Mouse (Mus musculus) forebrain, embryonic 15.5 days (tissue): ENCODE results near the gene Calml3. TPM values are rescaled to one million over a fixed set of nuclear protein-coding genes. Genes with fewer than 3 reads are reported as not detected.
"Not testable (repeated sequence)": the region's sequence is repeated elsewhere in the genome, so short reads cannot be mapped to it uniquely, and the experiment has no call there.

Experiments
- ATAC-seq: fragments of 200-750 bp; cut with Nextera tagmentation; replicated peaks from 2 replicates; pipeline ENCODE4 v1.8.0; 2017; ENCODE audit warnings: mild to moderate bottlenecking, moderate TSS enrichment, moderate library complexity
- H3K27ac ChIP-seq: fragments of 300-500 bp; sonication (generic); replicated peaks from 2 replicates; pipeline ENCODE4 v1.5.1; 2015; ENCODE audit warnings: mild to moderate bottlenecking, inconsistent platforms
- H3K27me3 ChIP-seq: fragments of 300-500 bp; sonication (generic); 2 replicates; pipeline ENCODE4 v1.6.1; 2015; ENCODE audit warnings: inconsistent platforms
- H3K36me3 ChIP-seq: fragments of 300-500 bp; sonication (generic); 2 replicates; pipeline ENCODE4 v1.6.1; 2015; ENCODE audit warnings: mild to moderate bottlenecking, inconsistent platforms
- H3K4me1 ChIP-seq: fragments of 300-500 bp; sonication (generic); 2 replicates; pipeline ENCODE4 v1.6.1; 2015; ENCODE audit warnings: inconsistent platforms
- H3K4me2 ChIP-seq: fragments of 300-500 bp; sonication (generic); replicated peaks from 2 replicates; pipeline ENCODE4 v1.6.1; 2015; ENCODE audit warnings: mild to moderate bottlenecking, inconsistent platforms
- H3K4me3 ChIP-seq: fragments of 300-500 bp; sonication (generic); 2 replicates; pipeline ENCODE4 v1.5.1; 2015; ENCODE audit warnings: mild to moderate bottlenecking, inconsistent platforms
- H3K9ac ChIP-seq: fragments of 300-500 bp; sonication (generic); replicated peaks from 2 replicates; pipeline ENCODE4 v1.6.1; 2015; ENCODE audit warnings: mild to moderate bottlenecking, inconsistent platforms
- H3K9me3 ChIP-seq: fragments of 300-500 bp; sonication (generic); 2 replicates; pipeline ENCODE4 v1.6.1; 2016; ENCODE audit warnings: inconsistent platforms
- WGBS: fragments of 180-500 bp; shearing (Covaris S2); methylation state at CpG from one replicate; pipeline ENCODE4 v1.1.7; 2015; ENCODE audit warnings: mixed read lengths; 5-methylcytosine and 5-hydroxymethylcytosine counted together
- polyA plus RNA-seq: library from polyadenylated mRNA; unstranded; fragments of >200 nt; fragmentation: Nextera tagmentation; extraction: Ambion mirVana; gene quantifications from 2 replicates; pipeline ENCODE4 v1.2.1, GENCODE M21; 2015

The Calml3 gene
- polyA plus RNA-seq: not detected in 2 replicates

- Histone ChIP-seq H3K4me1 (no peaks in the 10 kb centered on the region), H3K4me2 (no peak within 1 kb of the TSS), H3K9me3 (no peaks in the 10 kb centered on the region), H3K4me3 (no peak within 1 kb of the TSS), H3K27ac (no peak within 1 kb of the TSS), H3K9ac (no peak within 1 kb of the TSS), H3K27me3 (no peaks in the 10 kb centered on the region), H3K36me3 (no peaks in the 10 kb centered on the region)
- ATAC-seq: no peak
- 91% methylated on average over 13 of the region's 13 CpGs for WGBS
Observed at GRCm38 (mm10) chr13:3804186-3804585, at the start of gene Calml3. Gene Calml3, minus strand, starts transcription at chr13:3804316.

DNA sequence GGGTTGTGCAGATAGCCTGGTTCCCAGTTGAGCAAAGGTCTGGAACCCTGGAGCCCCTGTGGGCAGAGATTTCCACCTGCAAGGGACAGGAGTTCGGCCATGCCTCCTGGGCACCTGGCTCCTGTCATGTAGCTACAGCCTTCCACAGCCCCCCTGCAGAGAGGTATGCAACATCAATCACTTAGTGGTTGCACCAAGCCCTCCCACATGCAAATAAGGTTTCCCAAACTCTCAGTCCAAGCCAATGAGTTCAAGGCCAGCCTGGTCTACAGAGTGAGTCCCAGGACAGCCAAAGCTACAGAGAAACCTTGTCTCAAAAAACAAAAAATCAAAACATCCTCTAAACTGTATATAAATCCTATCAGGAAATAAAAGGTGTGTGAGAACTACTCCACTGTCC, 46.2 kb upstream of the Calml3 start:
- no peak overlapping the region for H3K4me3 ChIP-seq
- WGBS: 86% methylated on average over 1 of the region's 1 CpGs

DNA sequence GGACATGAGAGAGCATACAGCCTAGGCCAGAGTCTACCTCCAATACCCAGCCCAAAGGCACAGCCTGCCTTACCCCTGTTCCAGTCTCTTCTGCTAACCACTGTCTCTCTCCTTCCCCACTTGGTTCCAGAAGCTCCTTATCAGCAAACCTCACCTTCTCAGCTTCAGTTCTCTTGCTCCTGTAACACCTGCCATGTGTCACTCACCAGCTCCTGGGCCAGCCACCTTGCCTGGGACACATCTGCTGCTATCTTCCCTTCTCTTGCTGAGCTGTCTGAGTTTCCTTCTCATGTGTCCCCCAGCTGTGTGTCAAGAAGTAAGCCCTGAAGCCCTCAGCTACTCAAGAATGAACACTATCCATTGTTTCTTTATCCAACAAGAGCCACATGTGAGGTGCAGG, 36.5 kb upstream of the Calml3 start:
- H3K27me3 ChIP-seq, ATAC-seq, H3K27ac ChIP-seq, H3K4me1 ChIP-seq, H3K9ac ChIP-seq, H3K4me2 ChIP-seq, H3K9me3 ChIP-seq, H3K36me3 ChIP-seq, H3K4me3 ChIP-seq: not testable (repeated sequence)

More for the DNA sequence above, 46.2 kb upstream of the Calml3 start:
- Histone ChIP-seq H3K9ac (no peak overlapping the region), H3K27ac (no peak overlapping the region), H3K4me2 (no peak overlapping the region), H3K9me3 (no peaks in the 10 kb centered on the region), H3K27me3 (no peaks in the 10 kb centered on the region), H3K36me3 (no peaks in the 10 kb centered on the region), H3K4me1 (no peaks in the 10 kb centered on the region)
- no peak for ATAC-seq

DNA sequence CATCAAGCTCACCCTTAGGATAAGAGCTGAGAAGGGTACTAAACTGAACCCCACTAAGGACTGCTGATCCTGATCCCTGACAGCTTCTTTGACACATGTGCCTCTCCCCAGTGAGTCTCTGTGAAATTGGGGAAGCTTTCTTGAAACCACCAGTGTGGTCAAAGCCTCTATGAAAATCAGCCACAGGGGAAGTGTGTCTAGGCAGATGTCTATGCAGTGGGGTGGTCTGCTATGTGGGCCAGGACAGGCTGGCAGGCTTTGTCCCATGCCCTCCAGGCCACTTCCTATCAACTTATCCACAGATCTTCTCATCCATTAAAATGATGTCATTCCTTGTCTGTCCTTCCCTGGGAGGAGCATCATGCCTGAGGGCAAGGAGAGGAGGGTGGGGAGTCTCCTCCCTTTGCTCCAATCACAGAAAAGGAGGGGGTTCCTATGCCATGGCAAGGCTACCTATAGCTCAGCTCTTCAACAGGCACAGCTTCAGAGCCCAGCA, 33.2 kb upstream of the Calml3 start, which contains the start of gene Calm4:
Gene Calm4 (plus strand): TSS at position 446 of the 496 bp plus-strand sequence.
- H3K4me1 ChIP-seq, H3K9me3 ChIP-seq, H3K4me3 ChIP-seq, ATAC-seq, H3K27me3 ChIP-seq, H3K4me2 ChIP-seq, H3K36me3 ChIP-seq, H3K27ac ChIP-seq, H3K9ac ChIP-seq: not testable (repeated sequence)

GRCm38 (mm10) chr13:3833644-3834043, 29.5 kb upstream of the Calml3 start:
- not testable (repeated sequence) for H3K27me3 ChIP-seq

GRCm38 (mm10) chr13:3832450-3832849, 28.3 kb upstream of the Calml3 start:
- H3K27me3 ChIP-seq: no peaks in the 10 kb centered on the region
- no peak overlapping the region for H3K4me3 ChIP-seq
- H3K9me3 ChIP-seq: no peaks in the 10 kb centered on the region
- H3K27ac ChIP-seq: no peak overlapping the region
- no peaks in the 10 kb centered on the region for H3K36me3 ChIP-seq
- no peak overlapping the region for H3K9ac ChIP-seq
- H3K4me2 ChIP-seq: no peak overlapping the region
- H3K4me1 ChIP-seq: no peaks in the 10 kb centered on the region
- ATAC-seq: no peak
- 83% methylated on average over 2 of the region's 2 CpGs for WGBS

More at GRCm38 (mm10) chr13:3833644-3834043, 29.5 kb upstream of the Calml3 start:
- H3K9ac ChIP-seq, ATAC-seq, H3K4me3 ChIP-seq, H3K4me2 ChIP-seq, H3K4me1 ChIP-seq, H3K36me3 ChIP-seq, H3K9me3 ChIP-seq, H3K27ac ChIP-seq: not testable (repeated sequence)

GRCm38 (mm10) chr13:3831994-3832393, 27.9 kb upstream of the Calml3 start:
- Histone ChIP-seq H3K9me3 (no peaks in the 10 kb centered on the region), H3K27me3 (no peaks in the 10 kb centered on the region), H3K27ac (no peak overlapping the region), H3K4me3 (no peak overlapping the region), H3K9ac (no peak overlapping the region), H3K36me3 (no peaks in the 10 kb centered on the region), H3K4me2 (no peak overlapping the region), H3K4me1 (no peaks in the 10 kb centered on the region)
- WGBS: 64% methylated on average over 1 of the region's 1 CpGs
- no peak for ATAC-seq

GRCm38 (mm10) chr13:3831546-3831945, 27.4 kb upstream of the Calml3 start:
- Histone ChIP-seq H3K4me2 (no peak overlapping the region), H3K9ac (no peak overlapping the region), H3K27me3 (no peaks in the 10 kb centered on the region), H3K27ac (no peak overlapping the region), H3K9me3 (no peaks in the 10 kb centered on the region), H3K36me3 (no peaks in the 10 kb centered on the region), H3K4me1 (no peaks in the 10 kb centered on the region), H3K4me3 (no peak overlapping the region)
- WGBS: 86% methylated on average over 5 of the region's 5 CpGs
- ATAC-seq: no peak

GRCm38 (mm10) chr13:3825726-3826125, 21.6 kb upstream of the Calml3 start:
- Histone ChIP-seq H3K9ac (no peak overlapping the region), H3K4me1 (no peaks in the 10 kb centered on the region), H3K4me3 (no peak overlapping the region), H3K27ac (no peak overlapping the region), H3K9me3 (no peaks in the 10 kb centered on the region), H3K27me3 (no peaks in the 10 kb centered on the region), H3K4me2 (no peak overlapping the region), H3K36me3 (no peaks in the 10 kb centered on the region)
- ATAC-seq: no peak

- Histone ChIP-seq H3K9ac (no peak overlapping the region), H3K27ac (no peak overlapping the region), H3K36me3 (no peaks in the 10 kb centered on the region), H3K27me3 (no peaks in the 10 kb centered on the region), H3K9me3 (no peaks in the 10 kb centered on the region), H3K4me2 (no peak overlapping the region), H3K4me1 (no peaks in the 10 kb centered on the region), H3K4me3 (no peak overlapping the region)
- ATAC-seq: no peak
- 66% methylated on average over 4 of the region's 4 CpGs for WGBS
Observed at GRCm38 (mm10) chr13:3822105-3822504, 18.0 kb upstream of the Calml3 start.

GRCm38 (mm10) chr13:3818740-3819076, 14.6 kb upstream of the Calml3 start:
- H3K27ac ChIP-seq: no peak overlapping the region
- H3K4me2 ChIP-seq: no peak overlapping the region
- no peak overlapping the region for H3K9ac ChIP-seq
- no peaks in the 10 kb centered on the region for H3K27me3 ChIP-seq
- no peak for ATAC-seq
- no peaks in the 10 kb centered on the region for H3K36me3 ChIP-seq
- H3K4me3 ChIP-seq: no peak overlapping the region
- no peaks in the 10 kb centered on the region for H3K9me3 ChIP-seq
- no peaks in the 10 kb centered on the region for H3K4me1 ChIP-seq
- WGBS: 93% methylated on average over 2 of the region's 2 CpGs

GRCm38 (mm10) chr13:3818012-3818739, 14.1 kb upstream of the Calml3 start:
- Histone ChIP-seq H3K27ac (no peak overlapping the region), H3K27me3 (no peaks in the 10 kb centered on the region), H3K36me3 (no peaks in the 10 kb centered on the region), H3K4me2 (no peak overlapping the region), H3K4me3 (no peak overlapping the region), H3K9me3 (no peaks in the 10 kb centered on the region), H3K4me1 (no peaks in the 10 kb centered on the region), H3K9ac (no peak overlapping the region)
- ATAC-seq: no peak
- WGBS: 83% methylated on average over 5 of the region's 5 CpGs
